Mouse (Mus musculus): Measurements from ENCODE around the gene Stau1. TPM values are rescaled to one million over a fixed set of nuclear protein-coding genes. Genes with fewer than 3 reads are reported as not detected.

Gene Stau1
- polyA plus RNA-seq, 1 experiment from 2014 or later, result 96.1 TPM

- no peak overlapping the region for H3K4me3 ChIP-seq
- H3K36me3 ChIP-seq (replicated peaks), result peaks cover 4% of the 10 kb centered on the region
- H3K4me1 ChIP-seq, result peaks cover 34% of the 10 kb centered on the region
- H3K27ac ChIP-seq (replicated peaks), result no peak overlapping the region
- WGBS, result 75% methylated on average over 3 of the region's 3 CpGs
- 0 out of 2 replicates have a peak, but pooled peaks cover 4% of the 10 kb centered on the region for H3K9me3 ChIP-seq
- no peak for DNase-seq (ENCODE audit: low spot score)
- no peaks in the 10 kb centered on the region for H3K27me3 ChIP-seq (replicated peaks; ENCODE audit: low read depth, poor library complexity, severe bottlenecking)
These were observed 18.6 kb downstream of the Stau1 start for GRCm38 (mm10) chr2:166977490-166977889.

GRCm38 (mm10) chr2:166976356-166976755, 19.7 kb downstream of the Stau1 start:
- Histone ChIP-seq H3K9me3 (no peaks in the 10 kb centered on the region), H3K36me3 (replicated peaks) (no peaks in the 10 kb centered on the region), H3K4me1 (peaks cover 34% of the 10 kb centered on the region), H3K27ac (replicated peaks) (no peak overlapping the region), H3K4me3 (no peak overlapping the region), H3K27me3 (replicated peaks; ENCODE audit: low read depth, poor library complexity, severe bottlenecking) (no peaks in the 10 kb centered on the region)
- WGBS, result 70% methylated on average over 3 of the region's 3 CpGs
- DNase-seq (ENCODE audit: low spot score), result no peak

GRCm38 (mm10) chr2:166974177-166974872, 21.8 kb downstream of the Stau1 start:
- WGBS, result 89% methylated on average over 6 of the region's 6 CpGs
- Histone ChIP-seq H3K36me3 (replicated peaks) (no peaks in the 10 kb centered on the region), H3K27me3 (replicated peaks; ENCODE audit: low read depth, poor library complexity, severe bottlenecking) (no peaks in the 10 kb centered on the region), H3K27ac (replicated peaks) (no peak overlapping the region), H3K9me3 (no peaks in the 10 kb centered on the region), H3K4me3 (no peak overlapping the region), H3K4me1 (peaks cover 34% of the 10 kb centered on the region)
- no peak for DNase-seq (ENCODE audit: low spot score)

GRCm38 (mm10) chr2:166973153-166973552, 22.9 kb downstream of the Stau1 start:
- H3K4me3 ChIP-seq, result no peak overlapping the region
- no peak overlapping the region for H3K27ac ChIP-seq (replicated peaks)
- H3K9me3 ChIP-seq, result no peaks in the 10 kb centered on the region
- no peaks in the 10 kb centered on the region for H3K36me3 ChIP-seq (replicated peaks)
- H3K27me3 ChIP-seq (replicated peaks; ENCODE audit: low read depth, poor library complexity, severe bottlenecking), result no peaks in the 10 kb centered on the region
- no peak for DNase-seq (ENCODE audit: low spot score)
- 82% methylated on average over 1 of the region's 1 CpGs for WGBS
- H3K4me1 ChIP-seq, result peaks cover 34% of the 10 kb centered on the region

GRCm38 (mm10) chr2:166964773-166965172, 31.3 kb downstream of the Stau1 start:
- no peaks in the 10 kb centered on the region for H3K27me3 ChIP-seq (replicated peaks; ENCODE audit: low read depth, poor library complexity, severe bottlenecking)
- peaks cover 33% of the 10 kb centered on the region for H3K36me3 ChIP-seq (replicated peaks)
- no peak for DNase-seq (ENCODE audit: low spot score)
- 0 out of 2 replicates have a peak, but pooled peaks cover 2% of the 10 kb centered on the region for H3K4me1 ChIP-seq
- no peaks in the 10 kb centered on the region for H3K9me3 ChIP-seq
- no peak overlapping the region for H3K4me3 ChIP-seq
- no peak overlapping the region for H3K27ac ChIP-seq (replicated peaks)
- 85% methylated on average over 2 of the region's 2 CpGs for WGBS

GRCm38 (mm10) chr2:166963257-166963656, 32.8 kb downstream of the Stau1 start:
- Histone ChIP-seq H3K4me1 (0 out of 2 replicates have a peak, but pooled peaks cover 2% of the 10 kb centered on the region), H3K9me3 (no peaks in the 10 kb centered on the region), H3K27ac (replicated peaks) (no peak overlapping the region), H3K4me3 (no peak overlapping the region), H3K36me3 (replicated peaks) (peaks cover 48% of the 10 kb centered on the region), H3K27me3 (replicated peaks; ENCODE audit: low read depth, poor library complexity, severe bottlenecking) (no peaks in the 10 kb centered on the region)
- no peak for DNase-seq (ENCODE audit: low spot score)
- 80% methylated on average over 8 of the region's 8 CpGs for WGBS

GRCm38 (mm10) chr2:166960648-166961330, 35.3 kb downstream of the Stau1 start:
- H3K27me3 ChIP-seq (replicated peaks; ENCODE audit: low read depth, poor library complexity, severe bottlenecking), result no peaks in the 10 kb centered on the region
- H3K4me1 ChIP-seq, result 0 out of 2 replicates have a peak, but pooled peaks cover 2% of the 10 kb centered on the region
- no peak overlapping the region for H3K27ac ChIP-seq (replicated peaks)
- no peak overlapping the region for H3K4me3 ChIP-seq
- H3K9me3 ChIP-seq, result no peaks in the 10 kb centered on the region
- H3K36me3 ChIP-seq (replicated peaks), result peaks cover 73% of the 10 kb centered on the region
- no peak for DNase-seq (ENCODE audit: low spot score)
- WGBS, result 92% methylated on average over 8 of the region's 8 CpGs

- Histone ChIP-seq H3K36me3 (replicated peaks) (peaks cover 97% of the 10 kb centered on the region), H3K27ac (replicated peaks) (no peak overlapping the region)
- 62% methylated on average over 7 of the region's 7 CpGs for WGBS
These were observed 39.3 kb downstream of the Stau1 start for GRCm38 (mm10) chr2:166956805-166957204.

GRCm38 (mm10) chr2:166952151-166952550, 43.9 kb downstream of the Stau1 start:
- Histone ChIP-seq H3K9me3 (no peaks in the 10 kb centered on the region), H3K4me1 (no peaks in the 10 kb centered on the region), H3K27ac (replicated peaks) (no peak overlapping the region), H3K36me3 (replicated peaks) (peaks cover 100% of the 10 kb centered on the region), H3K4me3 (no peak overlapping the region), H3K27me3 (replicated peaks; ENCODE audit: low read depth, poor library complexity, severe bottlenecking) (no peaks in the 10 kb centered on the region)
- WGBS, result 90% methylated on average over 6 of the region's 6 CpGs
- no peak for DNase-seq (ENCODE audit: low spot score)

More at GRCm38 (mm10) chr2:166956805-166957204, 39.3 kb downstream of the Stau1 start:
- Histone ChIP-seq H3K4me1 (no peaks in the 10 kb centered on the region), H3K4me3 (no peak overlapping the region), H3K27me3 (replicated peaks; ENCODE audit: low read depth, poor library complexity, severe bottlenecking) (no peaks in the 10 kb centered on the region), H3K9me3 (no peaks in the 10 kb centered on the region)
- peak; percentile 27 for DNase-seq (ENCODE audit: low spot score)

GRCm38 (mm10) chr2:166950853-166951648, 45.0 kb downstream of the Stau1 start:
- DNase-seq (ENCODE audit: low spot score), result no peak
- Histone ChIP-seq H3K9me3 (no peaks in the 10 kb centered on the region), H3K27me3 (replicated peaks; ENCODE audit: low read depth, poor library complexity, severe bottlenecking) (no peaks in the 10 kb centered on the region), H3K4me1 (no peaks in the 10 kb centered on the region), H3K4me3 (no peak overlapping the region), H3K36me3 (replicated peaks) (peaks cover 100% of the 10 kb centered on the region), H3K27ac (replicated peaks) (no peak overlapping the region)
- 89% methylated on average over 14 of the region's 14 CpGs for WGBS

GRCm38 (mm10) chr2:166948936-166949335, 47.2 kb downstream of the Stau1 start:
- no peaks in the 10 kb centered on the region for H3K27me3 ChIP-seq (replicated peaks; ENCODE audit: low read depth, poor library complexity, severe bottlenecking)
- H3K27ac ChIP-seq (replicated peaks), result no peak overlapping the region
- DNase-seq (ENCODE audit: low spot score), result no peak
- no peak overlapping the region for H3K4me3 ChIP-seq
- peaks cover 100% of the 10 kb centered on the region for H3K36me3 ChIP-seq (replicated peaks)
- no peaks in the 10 kb centered on the region for H3K9me3 ChIP-seq
- WGBS, result 91% methylated on average over 10 of the region's 10 CpGs
- H3K4me1 ChIP-seq, result no peaks in the 10 kb centered on the region

GRCm38 (mm10) chr2:166948246-166948645, 47.9 kb downstream of the Stau1 start:
- peaks cover 100% of the 10 kb centered on the region for H3K36me3 ChIP-seq (replicated peaks)
- H3K9me3 ChIP-seq, result no peaks in the 10 kb centered on the region
- 67% methylated on average over 1 of the region's 1 CpGs for WGBS
- no peaks in the 10 kb centered on the region for H3K27me3 ChIP-seq (replicated peaks; ENCODE audit: low read depth, poor library complexity, severe bottlenecking)
- no peak overlapping the region for H3K27ac ChIP-seq (replicated peaks)
- H3K4me3 ChIP-seq, result no peak overlapping the region
- H3K4me1 ChIP-seq, result no peaks in the 10 kb centered on the region
- DNase-seq (ENCODE audit: low spot score), result no peak
